Mouse (Mus musculus): Measurements from ENCODE around the gene Nxpe3.

- TF ChIP-seq POLR2A (IDR thresholded peaks at IDR 0.05; ENCODE audit: insufficient read depth, low read depth, low read length), result no peak
- no peak for TF ChIP-seq CTCF (IDR thresholded peaks at IDR 0.05)
Measured at GRCm38 (mm10) chr16:55843134-55843533, 52.0 kb downstream of the Nxpe3 start.
